Mouse (Mus musculus) spleen, adult 12 weeks (tissue): ENCODE measurements at regions not wholly inside any gene's neighbourhood (a gene's known extent, or its start where the extent isn't known, plus 50 kb on each side); places are given as distances from the start of the nearest gene placed in this dataset.

Source experiments
- DNase-seq: peaks from one replicate; pipeline ENCODE4 v3.0.0; 2022; ENCODE audit warnings: low spot score

- DNase-seq, result no peak
Observed at GRCm38 (mm10) chr2:128301709-128302108, 175.9 kb downstream of the Bcl2l11 start.

- no peak for DNase-seq
Observed at GRCm38 (mm10) chr2:128304063-128304712, 178.3 kb downstream of the Bcl2l11 start.

GRCm38 (mm10) chr2:128306693-128307092 is 180.9 kb downstream of the Bcl2l11 start:
- DNase-seq, result no peak

- DNase-seq, result no peak
Observed at GRCm38 (mm10) chr2:128309541-128310030, 183.7 kb downstream of the Bcl2l11 start.

- DNase-seq, result no peak
Observed at GRCm38 (mm10) chr2:128310081-128310480, 184.2 kb downstream of the Bcl2l11 start.

- no peak for DNase-seq
Observed at GRCm38 (mm10) chr2:128312084-128312594, 186.3 kb downstream of the Bcl2l11 start.

GRCm38 (mm10) chr2:128312659-128313581 is 187.1 kb downstream of the Bcl2l11 start:
- no peak for DNase-seq

GRCm38 (mm10) chr2:128313582-128313918 is 187.7 kb downstream of the Bcl2l11 start:
- no peak for DNase-seq

GRCm38 (mm10) chr2:128313948-128314347 is 188.1 kb downstream of the Bcl2l11 start:
- DNase-seq, result no peak

GRCm38 (mm10) chr2:128316516-128316915 is 190.7 kb downstream of the Bcl2l11 start:
- no peak for DNase-seq

GRCm38 (mm10) chr2:128318266-128318665 is 192.4 kb downstream of the Bcl2l11 start:
- no peak for DNase-seq

GRCm38 (mm10) chr2:128318956-128319355 is 193.1 kb downstream of the Bcl2l11 start:
- DNase-seq, result no peak

- DNase-seq, result no peak
Observed at GRCm38 (mm10) chr2:128321475-128321874, 195.6 kb downstream of the Bcl2l11 start.

GRCm38 (mm10) chr2:128324256-128325096 is 198.6 kb downstream of the Bcl2l11 start:
- DNase-seq, result no peak

- DNase-seq, result no peak
Observed at GRCm38 (mm10) chr2:128325097-128325421, 199.2 kb downstream of the Bcl2l11 start.

GRCm38 (mm10) chr2:128325456-128325855 is 199.6 kb downstream of the Bcl2l11 start:
- no peak for DNase-seq

- DNase-seq, result no peak
Observed at GRCm38 (mm10) chr2:128330833-128331232, 205.0 kb downstream of the Bcl2l11 start.

- DNase-seq, result no peak
Observed at GRCm38 (mm10) chr2:128331275-128331674, 205.4 kb downstream of the Bcl2l11 start.

GRCm38 (mm10) chr2:128331681-128332080 is 205.8 kb downstream of the Bcl2l11 start:
- no peak for DNase-seq

- no peak for DNase-seq
Observed at GRCm38 (mm10) chr2:128333401-128334142, 207.7 kb downstream of the Bcl2l11 start.

GRCm38 (mm10) chr2:128334143-128334470 is 208.3 kb downstream of the Bcl2l11 start:
- no peak for DNase-seq
